Mouse (Mus musculus) urinary bladder, postnatal 4 days (tissue): ENCODE measurements around the gene Akap14.
"Not testable (repeated sequence)": the region's sequence is repeated elsewhere in the genome, so short reads cannot be mapped to it uniquely, and the experiment has no call there.

Source experiments
- DNase-seq, 2 experiments: peaks; one replicate each; pipeline ENCODE4 v3.0.0; 2021 to 2022; ENCODE audit warnings: low spot score in 2 of 2

Gene Akap14

GRCm38 (mm10) chrX:37168742-37169141 lies at the start of gene Akap14:
Gene Akap14 (minus strand): TSS chrX:37168842.
- no peak for DNase-seq

- no peak for DNase-seq
Observed at GRCm38 (mm10) chrX:37210941-37211340, 42.3 kb upstream of the Akap14 start, which contains the start of gene Gm9. Gene Gm9 (minus strand): TSS chrX:37211041.

- no peak for DNase-seq
Observed at GRCm38 (mm10) chrX:37198676-37199075, 30.0 kb upstream of the Akap14 start.

- DNase-seq = no peak
Observed at GRCm38 (mm10) chrX:37191744-37192379, 23.2 kb upstream of the Akap14 start.

DNA sequence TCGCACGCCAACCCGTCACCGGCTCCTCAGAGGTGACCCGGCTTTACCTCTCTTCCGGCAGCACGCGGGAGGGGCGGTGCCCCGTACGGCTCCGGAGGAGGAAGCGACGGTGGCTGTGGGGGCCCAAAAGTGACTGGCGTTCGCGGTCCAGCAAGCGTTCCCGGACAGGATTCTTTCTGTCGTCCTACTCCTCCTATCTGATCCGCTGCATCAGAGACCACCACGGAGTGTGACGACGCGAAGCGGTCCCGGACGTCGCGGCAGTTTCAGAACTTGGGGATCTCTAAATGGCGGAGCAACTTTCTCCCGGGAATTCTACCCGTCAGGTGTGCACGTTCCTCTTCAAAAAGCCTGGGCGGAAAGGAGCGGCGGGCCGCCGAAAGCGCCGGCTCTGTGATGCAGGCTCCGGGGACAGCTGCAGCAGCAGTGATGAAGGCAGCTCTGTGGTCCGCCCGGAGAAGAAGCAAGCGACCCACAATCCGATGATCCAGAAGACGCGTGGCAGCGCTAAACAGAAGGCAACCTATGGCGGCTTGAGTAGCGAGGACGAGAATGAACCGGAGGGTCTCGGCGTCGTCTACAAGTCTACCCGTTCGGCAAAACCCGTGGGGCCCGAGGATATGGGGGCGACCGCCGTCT lies 22.6 kb upstream of the Akap14 start, which contains the start of the genes Ndufa1 and Rnf113a1:
TSS of gene Ndufa1 (minus strand) at position 59 of the 639 bp plus-strand sequence.
TSS of gene Rnf113a1 (plus strand) at position 141 of the 639 bp plus-strand sequence.
- DNase-seq = peak; percentile 69 to 82

- no peak for DNase-seq
Observed at GRCm38 (mm10) chrX:37190755-37191104, 22.1 kb upstream of the Akap14 start.

DNA sequence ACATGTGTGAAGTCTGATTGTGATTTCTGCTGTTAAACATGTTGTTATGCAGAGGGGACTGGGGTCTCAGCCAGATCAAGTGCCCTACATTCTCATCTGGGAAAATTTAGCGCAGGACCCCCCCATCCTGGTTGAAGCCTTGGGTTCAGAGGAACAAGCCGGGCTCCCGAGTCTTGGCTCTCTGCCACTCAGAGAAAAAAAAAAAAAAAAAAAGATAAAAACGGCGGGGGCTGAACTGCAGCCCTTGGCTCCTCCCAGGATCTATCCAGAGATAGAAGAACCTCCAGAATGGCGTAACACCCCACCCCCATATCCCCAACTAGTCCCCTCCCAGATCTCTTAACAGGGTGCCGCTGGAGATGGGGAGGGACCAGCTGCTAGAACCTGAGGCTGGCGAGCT lies 15.8 kb upstream of the Akap14 start:
- not testable (repeated sequence) for DNase-seq

- no peak for DNase-seq
Observed at GRCm38 (mm10) chrX:37167085-37167484, 1.6 kb downstream of the Akap14 start.

- DNase-seq = no peak
Observed at GRCm38 (mm10) chrX:37163115-37163514, 5.5 kb downstream of the Akap14 start.

- DNase-seq = no peak
Observed at GRCm38 (mm10) chrX:37161169-37161568, 7.5 kb downstream of the Akap14 start.

GRCm38 (mm10) chrX:37157839-37158238 lies 10.8 kb downstream of the Akap14 start:
- no peak for DNase-seq

DNA sequence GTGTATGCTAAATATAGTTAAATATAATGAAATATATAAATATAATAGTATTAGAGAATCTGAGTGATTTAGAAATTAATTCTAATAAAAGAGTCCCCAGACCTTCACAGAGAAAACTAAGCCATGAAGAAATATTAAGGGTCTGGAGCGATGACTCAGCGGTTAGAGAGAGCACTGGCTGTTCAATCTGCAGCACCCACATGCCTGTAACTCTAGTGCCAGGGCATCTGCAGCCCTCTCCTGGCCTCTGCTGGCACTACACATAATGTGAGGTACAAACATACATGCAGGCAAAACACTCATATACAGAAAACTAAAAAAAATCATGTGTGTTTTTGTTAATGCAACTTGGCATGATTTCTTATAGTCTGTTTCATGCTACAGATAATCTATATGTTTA lies 23.7 kb downstream of the Akap14 start:
- DNase-seq = no peak

GRCm38 (mm10) chrX:37144498-37144897 lies 24.1 kb downstream of the Akap14 start:
- DNase-seq = not testable (repeated sequence)

GRCm38 (mm10) chrX:37141732-37142131 lies 26.9 kb downstream of the Akap14 start:
- no peak for DNase-seq

DNA sequence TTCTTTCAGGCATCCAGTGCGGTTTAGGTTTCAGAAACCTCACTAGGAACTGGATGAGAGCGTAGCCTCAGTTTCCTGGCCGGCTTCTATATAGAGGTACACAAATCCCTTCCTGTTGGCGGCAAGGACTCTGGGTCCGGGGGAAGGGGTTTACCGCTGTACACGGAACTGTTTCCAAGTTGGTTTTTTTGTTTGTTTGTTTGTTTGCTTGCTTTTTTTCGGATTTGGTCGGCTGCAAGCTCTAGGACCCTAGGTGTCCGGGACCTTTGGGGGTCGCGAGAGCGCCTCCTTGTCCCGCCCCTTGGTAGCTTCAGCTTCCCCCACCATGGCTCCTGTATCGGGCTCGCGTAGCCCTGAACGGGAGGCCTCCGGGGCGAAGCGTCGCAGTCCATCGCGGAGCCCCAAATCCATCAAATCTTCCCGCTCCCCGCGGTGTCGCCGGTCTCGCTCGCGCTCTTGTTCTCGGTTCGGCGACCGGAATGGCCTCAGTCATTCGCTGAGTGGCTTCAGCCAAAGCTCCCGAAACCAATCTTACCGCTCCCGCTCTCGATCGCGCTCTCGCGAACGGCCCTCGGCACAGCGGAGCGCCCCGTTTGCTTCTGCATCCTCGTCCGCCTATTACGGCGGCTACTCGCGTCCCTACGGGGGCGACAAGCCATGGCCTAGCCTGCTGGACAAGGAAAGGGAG lies 41.8 kb downstream of the Akap14 start, which contains the start of gene Nkap:
TSS of gene Nkap (plus strand) at position 125 of the 688 bp plus-strand sequence.
- peak; percentile 51 to 63 for DNase-seq

DNA sequence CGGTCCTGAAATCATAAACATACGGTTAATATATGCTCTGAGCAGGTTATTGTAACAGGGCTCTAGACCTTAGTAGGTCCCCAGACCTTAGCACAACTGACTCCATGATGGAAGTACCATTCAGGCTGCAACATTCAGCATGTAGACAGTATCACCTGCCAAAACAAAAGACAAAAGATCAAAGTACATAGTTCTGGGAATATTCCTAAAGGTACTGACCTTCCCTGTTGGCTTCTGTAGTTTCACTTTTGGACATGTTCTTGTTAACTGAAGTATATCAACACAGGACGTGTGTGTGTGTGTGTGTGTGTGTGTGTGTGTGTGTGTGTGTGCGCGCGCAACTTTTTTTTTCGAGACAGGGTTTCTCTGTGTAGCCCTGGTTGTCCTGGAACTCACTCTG lies 43.1 kb downstream of the Akap14 start:
- DNase-seq = no peak

- no peak for DNase-seq
Observed at GRCm38 (mm10) chrX:37120212-37120611, 48.4 kb downstream of the Akap14 start.

GRCm38 (mm10) chrX:37119585-37119984 lies 49.1 kb downstream of the Akap14 start:
- DNase-seq = no peak

DNA sequence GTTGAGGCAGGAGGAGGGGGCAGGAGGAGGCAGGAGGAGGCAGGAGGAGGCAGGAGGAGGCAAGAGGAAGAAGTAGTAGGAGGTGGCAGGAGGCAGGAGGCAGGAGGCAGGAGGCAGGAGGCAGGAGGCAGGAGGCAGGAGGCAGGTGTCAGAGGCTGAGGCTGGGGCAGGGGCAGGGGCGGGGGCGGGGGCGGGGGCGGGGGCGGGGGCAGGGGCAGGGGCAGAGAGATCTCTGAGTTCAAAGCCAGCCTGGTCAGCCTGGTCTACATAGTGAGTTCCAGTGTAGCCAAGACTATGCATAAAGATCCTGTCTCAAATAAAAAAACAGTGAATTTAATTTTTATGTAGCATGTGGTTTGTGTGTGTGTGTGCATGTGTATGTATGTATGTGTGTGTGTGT lies 51.6 kb downstream of the Akap14 start:
- DNase-seq = no peak

GRCm38 (mm10) chrX:37110881-37111193 lies 57.8 kb downstream of the Akap14 start:
- DNase-seq = no peak

DNA sequence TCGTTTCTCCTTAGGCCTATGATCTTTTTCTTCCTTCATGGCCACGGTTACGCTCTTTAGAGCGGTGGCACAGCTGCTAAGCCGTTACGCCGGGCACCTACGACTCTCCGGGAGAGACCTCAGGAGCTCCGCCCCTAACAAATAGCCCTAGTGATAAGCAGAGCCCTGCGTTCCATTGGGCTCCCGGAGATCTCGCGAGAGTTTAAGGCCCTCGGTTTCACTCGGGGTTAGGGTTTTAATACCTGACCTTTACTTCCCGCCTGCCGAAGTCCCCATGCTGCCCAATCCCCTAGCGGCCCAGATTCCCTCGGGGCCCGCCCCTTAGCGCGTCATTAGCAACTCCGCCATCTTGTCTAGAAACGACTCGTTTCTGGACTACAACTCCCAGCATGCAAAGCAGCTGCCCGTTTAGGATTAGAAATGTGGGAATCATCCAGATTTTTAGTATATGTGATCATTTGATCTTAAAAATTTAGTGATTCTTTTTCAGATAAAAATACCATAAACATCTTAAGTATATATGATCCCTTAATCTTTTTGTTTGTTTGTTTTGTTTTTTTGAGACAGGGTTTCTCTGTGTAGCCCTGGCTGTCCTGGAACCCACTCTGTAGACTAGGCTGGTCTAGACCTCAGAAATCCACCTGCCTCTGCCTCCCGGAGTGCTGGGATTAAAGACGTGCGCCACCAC lies 58.3 kb downstream of the Akap14 start, which contains the start of gene Upf3b:
TSS of gene Upf3b (minus strand) at position 130 of the 688 bp plus-strand sequence.
- DNase-seq = peak; percentile 89 to 90

DNA sequence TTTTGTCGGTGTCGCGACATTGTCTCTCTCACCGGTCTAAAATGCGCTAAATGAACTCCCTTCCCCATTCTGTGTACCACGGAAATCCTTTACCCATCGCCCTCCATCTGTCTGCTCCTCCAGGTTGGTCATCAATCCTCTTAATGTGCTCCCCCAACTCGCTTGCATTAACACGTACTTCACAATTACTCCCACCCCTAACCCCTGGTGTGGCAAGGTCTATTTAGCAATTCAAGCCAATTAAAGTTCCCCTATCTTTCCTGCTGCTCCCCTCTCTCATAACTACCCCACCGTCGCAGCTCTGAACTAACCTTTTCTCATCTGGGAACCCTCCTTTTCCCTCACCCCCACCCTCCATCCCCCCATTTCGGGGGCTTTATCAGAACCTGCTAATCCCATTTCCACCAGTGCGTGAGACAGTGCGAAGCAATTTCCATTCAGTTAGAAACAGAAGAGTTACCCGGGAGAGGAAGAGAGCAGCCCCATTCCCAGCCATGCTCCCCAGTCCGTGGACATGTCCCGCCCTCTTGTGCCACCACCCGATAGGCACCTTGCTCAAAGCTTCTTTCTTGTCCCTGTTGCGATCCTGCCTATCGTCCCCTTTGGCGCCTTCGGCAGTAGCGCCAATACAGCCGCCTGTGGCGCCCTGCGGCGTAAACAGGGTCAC lies 59.0 kb downstream of the Akap14 start:
- DNase-seq = no peak
